In genomic region chr17:86266051-86266450, GRCm38 (mm10) we compare ENCODE assay signal across 10 mouse cellular contexts.
DNase-seq lines count a peak whose midpoint lies in the region; ATAC-seq and TF ChIP-seq lines count a peak whose summit lies in the region.
"Had no signal": no experiment of that assay in that cellular context is flagged by ENCODE, and none has a peak within 500 bp of the region (broad histone marks: within the 10 kb centered on the region; RNA-seq: fewer than 3 reads in every experiment).

No protein-coding gene starts in this region.

- no peaks in the 10 kb centered on the region for H3K4me1 ChIP-seq in lung, postnatal 0 days (ENCODE audit: insufficient read depth, low read depth, low read length)
- H3K4me1 ChIP-seq in heart, embryonic 11.5 days (ENCODE audit: control insufficient read depth, insufficient read depth, low read length), result peaks cover 15% of the 10 kb centered on the region

- no peak overlapping the region for H3K4me2 ChIP-seq in lung, postnatal 0 days (replicated peaks; ENCODE audit: low read depth, low read length)
- no peak overlapping the region for H3K4me2 ChIP-seq in heart, embryonic 11.5 days

- no peak overlapping the region for H3K27ac ChIP-seq in lung, postnatal 0 days (ENCODE audit: low read length)
- no peak overlapping the region for H3K27ac ChIP-seq in heart, embryonic 11.5 days (ENCODE audit: low read depth, low read length)

- H3K4me3 ChIP-seq in lung, postnatal 0 days (ENCODE audit: low read depth, low read length), result no peak overlapping the region
- no peak overlapping the region for H3K4me3 ChIP-seq in heart, embryonic 11.5 days (ENCODE audit: low read depth, low read length)

- H3K27me3 ChIP-seq in lung, postnatal 0 days (replicated peaks; ENCODE audit: insufficient read depth, low read length), result no peaks in the 10 kb centered on the region
- H3K27me3 ChIP-seq in heart, embryonic 11.5 days (ENCODE audit: control insufficient read depth, insufficient read depth, low read length), result no peaks in the 10 kb centered on the region

- no peak for DNase-seq in lung, postnatal 0 days (ENCODE audit: low spot score)
- DNase-seq in lung, postnatal 25 days (ENCODE audit: low spot score), result no peak
- DNase-seq in cerebellum, postnatal 25 days, result peak; percentile 98 to 99
- DNase-seq in layer of hippocampus, postnatal 36 days, result peak; percentile 87 to 89
- DNase-seq in right cerebral cortex, postnatal 4 days, result peak; percentile 71
- no peak for DNase-seq in kidney, postnatal 4 days
- DNase-seq in ovary, postnatal 36 days (ENCODE audit: low spot score), result no peak
- DNase-seq: adrenal gland, postnatal 14 days; lung, postnatal 36 days had no signal

- no peaks in the 10 kb centered on the region for H3K36me3 ChIP-seq in lung, postnatal 0 days (ENCODE audit: insufficient read depth, low read length)
- H3K36me3 ChIP-seq in heart, embryonic 11.5 days (ENCODE audit: control insufficient read depth, insufficient read depth, low read length), result no peaks in the 10 kb centered on the region

- ATAC-seq in lung, postnatal 0 days, result peak; percentile 59
- ATAC-seq in heart, embryonic 11.5 days (replicated peaks; ENCODE audit: insufficient number of reproducible peaks, low FRiP score, low TSS enrichment), result no peak; the same call in 1 of the 2 replicates

- no peak overlapping the region for H3K9ac ChIP-seq in lung, postnatal 0 days (replicated peaks; ENCODE audit: low read depth)
- H3K9ac ChIP-seq in heart, embryonic 11.5 days (ENCODE audit: low read depth, low read length), result no peak overlapping the region

- 71% methylated on average over 6 of the region's 6 CpGs for WGBS in lung, postnatal 0 days
- 70% methylated on average over 6 of the region's 6 CpGs for WGBS in heart, embryonic 11.5 days (ENCODE audit: insufficient replicate concordance)

- TF ChIP-seq CTCF in lung, postnatal 0 days (IDR thresholded peaks at IDR 0.05), result no peak

- H3K9me3 ChIP-seq in lung, postnatal 0 days (ENCODE audit: low read length), result no peaks in the 10 kb centered on the region
- no peaks in the 10 kb centered on the region for H3K9me3 ChIP-seq in heart, embryonic 11.5 days (replicated peaks; ENCODE audit: control insufficient read depth, low read length)

- no peak for TF ChIP-seq EP300 in lung, postnatal 0 days (IDR thresholded peaks at IDR 0.05)

Comparison
In these comparisons a context has a peak if more than half of its experiments do, and no peak if none do; other contexts are left out.
1. DNase-seq: peak in cerebellum, postnatal 25 days (2 of 2), layer of hippocampus, postnatal 36 days (2 of 2) and right cerebral cortex, postnatal 4 days (single experiment); none in lung, postnatal 0 days (single experiment), lung, postnatal 25 days (single experiment), kidney, postnatal 4 days (0 of 2) and ovary, postnatal 36 days (single experiment).